Mouse (Mus musculus) cerebellum, adult 2 months (tissue): ENCODE measurements around the gene Ephx1.

Experiments used
- CTCF ChIP-seq: fragments of 200-500 bp; IDR thresholded peaks from 2 replicates; pipeline ENCODE4 v1.5.1; 2011; ENCODE audit warnings: low read depth, mild to moderate bottlenecking, control low read depth, low read length, moderate library complexity, borderline replicate concordance; ENCODE audit not compliant: insufficient read depth
- POLR2A ChIP-seq: fragments of 200-500 bp; IDR thresholded peaks from 2 replicates; pipeline ENCODE4 v1.6.1; 2011; ENCODE audit warnings: low read length, control low read depth, borderline replicate concordance; ENCODE audit not compliant: insufficient read depth

DNA sequence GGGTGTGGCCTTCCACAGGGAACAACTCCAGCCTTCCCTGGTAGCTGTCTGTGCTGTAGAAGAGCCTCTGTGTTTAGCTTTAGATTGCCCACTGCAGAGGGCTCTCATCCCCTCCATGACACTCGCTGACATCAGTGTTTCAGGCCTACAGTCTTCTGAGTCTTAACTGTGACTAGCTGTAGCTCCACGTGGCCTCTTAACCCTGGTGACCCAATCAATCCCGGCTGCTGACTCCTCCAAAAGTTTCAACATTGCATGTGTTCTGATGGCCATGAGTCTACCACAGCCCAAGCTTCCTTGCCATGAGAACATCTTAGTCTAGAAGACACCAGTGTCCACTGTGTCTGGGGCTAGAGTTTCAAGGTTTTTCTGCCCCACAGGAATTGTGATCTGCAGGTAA, 30.0 kb downstream of the Ephx1 start:
- no peak for TF ChIP-seq CTCF
- TF ChIP-seq POLR2A: no peak
